Mouse (Mus musculus) forebrain, embryonic 16.5 days (tissue): Measurements from ENCODE around the gene Ttc41. TPM values are rescaled to one million over a fixed set of nuclear protein-coding genes. Genes with fewer than 3 reads are reported as not detected.
A peak's percentile ranks its signal among the peaks of the same experiment; 100 is the strongest.

Experiments used
- ATAC-seq: fragments of 200-750 bp; cut with Nextera tagmentation; 2 replicates; pipeline ENCODE4 v1.8.0; 2017; ENCODE audit warnings: mild to moderate bottlenecking, moderate library complexity
- H3K27ac ChIP-seq: fragments of 300-500 bp; sonication (generic); 2 replicates; pipeline ENCODE4 v1.5.1; 2014; ENCODE audit warnings: low read length, control low read depth
- H3K27me3 ChIP-seq: fragments of 300-500 bp; sonication (generic); replicated peaks from 2 replicates; pipeline ENCODE4 v1.6.1; 2014; ENCODE audit warnings: low read length; ENCODE audit not compliant: control insufficient read depth, insufficient read depth
- H3K36me3 ChIP-seq: fragments of 300-500 bp; sonication (generic); 2 replicates; pipeline ENCODE4 v1.6.1; 2014; ENCODE audit not compliant: control insufficient read depth, insufficient read depth
- H3K4me1 ChIP-seq: fragments of 300-500 bp; sonication (generic); replicated peaks from 2 replicates; pipeline ENCODE4 v1.6.1; 2014; ENCODE audit warnings: low read length; ENCODE audit not compliant: control insufficient read depth, insufficient read depth
- H3K4me2 ChIP-seq: fragments of 300-500 bp; sonication (generic); 2 replicates; pipeline ENCODE4 v1.6.1; 2014; ENCODE audit warnings: mild to moderate bottlenecking, low read length, control low read depth
- H3K4me3 ChIP-seq: fragments of 300-500 bp; sonication (generic); replicated peaks from 2 replicates; pipeline ENCODE4 v1.5.1; 2014; ENCODE audit warnings: mild to moderate bottlenecking, low read length, control low read depth
- H3K9ac ChIP-seq: fragments of 300-500 bp; sonication (generic); replicated peaks from 2 replicates; pipeline ENCODE4 v1.6.1; 2014; ENCODE audit warnings: low read depth, low read length, control low read depth
- H3K9me3 ChIP-seq: fragments of 300-500 bp; sonication (generic); 2 replicates; pipeline ENCODE4 v1.6.1; 2016; ENCODE audit warnings: low read length; ENCODE audit not compliant: control insufficient read depth
- WGBS: fragments of 180-500 bp; shearing (Covaris S2); extraction: QIAGEN DNeasy Blood & Tissue Kit; methylation state at CpG from one replicate; pipeline ENCODE4 v1.1.7; 2014; 5-methylcytosine and 5-hydroxymethylcytosine counted together
- polyA plus RNA-seq: library from polyadenylated mRNA; unstranded; fragments of >200 nt; fragmentation: Nextera tagmentation; extraction: Ambion mirVana; gene quantifications from 2 replicates; pipeline ENCODE4 v1.2.1, GENCODE M21; 2015

The Ttc41 gene
- polyA plus RNA-seq, 1 experiment from 2014 or later: 1.6 TPM

DNA sequence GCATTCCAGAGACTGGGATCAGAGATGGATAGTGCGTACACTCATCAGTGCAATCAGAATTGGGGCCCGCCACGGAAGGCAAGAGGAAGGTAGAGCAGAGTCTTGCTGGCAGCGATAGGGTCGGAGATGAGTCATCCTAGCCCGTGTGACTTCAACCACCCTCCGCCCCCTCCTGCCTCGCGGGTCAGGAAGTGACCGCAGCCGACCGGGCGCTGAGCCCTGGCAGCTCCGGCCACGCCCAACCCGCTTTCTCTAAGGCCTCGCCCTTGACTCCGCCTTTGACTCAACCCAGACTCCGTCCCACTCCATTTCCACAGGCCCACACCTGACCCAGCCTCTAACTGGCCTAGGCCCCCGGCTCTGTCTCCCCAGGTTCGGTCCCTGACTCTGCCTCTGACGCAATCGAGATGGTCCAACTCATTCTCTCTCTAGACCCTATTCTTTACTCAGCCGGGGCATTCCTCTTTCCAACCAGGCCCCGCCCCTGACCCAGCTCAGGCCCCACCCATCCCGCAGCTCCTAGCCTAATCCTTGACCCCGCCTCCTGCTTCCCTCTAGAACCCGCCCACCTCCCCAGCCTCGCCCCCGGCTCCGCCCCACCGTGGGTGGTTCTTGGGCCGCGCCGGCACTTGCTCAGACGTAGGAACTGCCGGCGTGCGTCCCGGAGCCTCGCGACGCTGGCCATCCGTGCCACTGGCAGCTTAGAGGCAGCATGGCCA, 72.9 kb downstream of the Ttc41 start, which contains the start of gene Nt5dc3:
Gene Nt5dc3 (plus strand): TSS at position 608 of the 719 bp plus-strand sequence.
- H3K36me3 ChIP-seq: no peaks in the 10 kb centered on the region
- peak within 1 kb of the TSS; percentile 68 for H3K4me3 ChIP-seq
- peak within 1 kb of the TSS; percentile 70 for H3K9ac ChIP-seq
- H3K4me1 ChIP-seq: peaks cover 29% of the 10 kb centered on the region
- under 1% methylated on average over 44 of the region's 44 CpGs for WGBS
- peak within 1 kb of the TSS; percentile 86 for H3K4me2 ChIP-seq
- no peaks in the 10 kb centered on the region for H3K27me3 ChIP-seq
- ATAC-seq: peak; percentile 96
- H3K9me3 ChIP-seq: no peaks in the 10 kb centered on the region
- H3K27ac ChIP-seq: peak within 1 kb of the TSS; percentile 17

DNA sequence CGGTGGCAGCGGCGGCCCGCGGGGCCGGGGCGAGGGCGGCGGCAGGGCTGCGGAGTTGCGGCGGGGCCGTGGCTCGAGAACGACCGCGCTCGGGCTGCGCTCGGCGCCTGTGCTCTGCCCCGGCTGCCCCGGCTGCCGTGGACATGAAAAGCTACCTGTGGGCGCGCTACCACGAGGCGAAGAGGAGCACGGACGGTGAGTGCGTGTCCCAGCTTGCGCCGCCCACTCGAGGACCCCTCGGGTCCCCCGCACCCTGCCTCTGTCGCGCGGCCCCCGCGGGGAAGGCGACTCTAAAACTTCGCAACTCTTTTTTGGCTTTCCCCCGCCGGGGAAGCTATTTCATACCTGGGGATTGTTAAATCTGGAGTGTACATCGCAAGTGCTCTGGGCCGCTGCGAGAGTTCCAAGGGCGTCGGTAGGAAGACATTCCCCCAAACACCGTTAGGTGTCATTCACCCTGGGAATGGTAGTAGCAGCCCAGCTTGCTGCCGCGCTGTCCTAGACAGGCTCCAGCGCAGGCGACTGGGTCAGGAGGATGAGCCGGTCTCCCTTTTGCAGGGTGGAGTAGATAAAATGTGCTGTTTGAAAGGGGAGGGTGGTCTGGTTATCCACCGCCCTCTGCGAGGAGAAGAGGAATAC, 73.6 kb downstream of the Ttc41 start:
- H3K27me3 ChIP-seq: no peaks in the 10 kb centered on the region
- peak overlapping the region; percentile 70 for H3K9ac ChIP-seq
- ATAC-seq: peak; percentile 51
- under 1% methylated on average over 57 of the region's 58 CpGs for WGBS
- H3K36me3 ChIP-seq: no peaks in the 10 kb centered on the region
- H3K4me2 ChIP-seq: peak overlapping the region; percentile 86
- H3K4me3 ChIP-seq: peak overlapping the region; percentile 68
- H3K4me1 ChIP-seq: peaks cover 29% of the 10 kb centered on the region
- H3K27ac ChIP-seq: peak overlapping the region; percentile 17
- no peaks in the 10 kb centered on the region for H3K9me3 ChIP-seq

DNA sequence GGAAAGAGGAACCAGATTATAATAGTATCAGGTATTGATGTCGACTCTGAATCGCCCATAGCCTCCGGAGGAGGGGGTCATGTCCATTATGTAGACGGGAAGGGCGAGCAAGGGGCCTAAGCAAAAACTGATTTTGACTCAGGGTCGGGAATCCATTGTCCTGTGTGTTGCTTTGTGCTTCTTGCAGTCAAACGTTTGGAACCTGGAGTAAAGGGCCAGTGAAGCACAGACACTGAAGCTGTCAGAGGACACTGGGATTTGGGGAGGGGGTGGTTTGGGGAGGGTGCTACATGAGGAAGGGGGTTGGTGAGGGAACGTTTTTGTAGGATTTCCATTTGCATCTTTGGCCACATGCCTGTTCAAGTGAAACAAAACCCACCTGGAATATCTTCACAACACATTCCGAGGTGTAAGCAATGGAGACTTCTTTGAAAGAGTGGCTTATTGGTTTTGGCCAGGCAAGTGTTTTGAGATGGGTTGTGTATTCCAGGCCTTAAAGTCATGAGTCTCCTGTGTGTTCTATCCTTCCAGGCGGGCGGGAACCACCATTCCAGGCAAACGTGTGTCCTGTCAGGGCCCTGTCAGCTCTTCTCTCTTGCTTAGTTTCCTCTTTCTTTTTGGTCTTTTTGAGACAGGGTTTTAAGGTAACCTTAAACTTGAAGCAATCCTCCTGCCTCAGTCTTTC, 74.3 kb downstream of the Ttc41 start:
- Histone ChIP-seq H3K36me3 (no peaks in the 10 kb centered on the region), H3K4me3 (peak overlapping the region; percentile 68), H3K9me3 (no peaks in the 10 kb centered on the region), H3K4me2 (peak overlapping the region; percentile 86), H3K4me1 (peaks cover 29% of the 10 kb centered on the region), H3K27ac (no peak overlapping the region; the same call in 1 of the 2 replicates), H3K27me3 (no peaks in the 10 kb centered on the region), H3K9ac (peak overlapping the region; percentile 70)
- 15% methylated on average over 12 of the region's 12 CpGs for WGBS
- no peak for ATAC-seq

GRCm38 (mm10) chr10:86781641-86782040, 76.0 kb downstream of the Ttc41 start:
- no peak overlapping the region for H3K4me3 ChIP-seq
- no peak overlapping the region for H3K9ac ChIP-seq
- H3K27ac ChIP-seq: no peak overlapping the region
- no peaks in the 10 kb centered on the region for H3K9me3 ChIP-seq
- no peak overlapping the region for H3K4me2 ChIP-seq
- no peak for ATAC-seq
- H3K27me3 ChIP-seq: no peaks in the 10 kb centered on the region
- H3K36me3 ChIP-seq: no peaks in the 10 kb centered on the region
- peaks cover 28% of the 10 kb centered on the region for H3K4me1 ChIP-seq
- WGBS: 27% methylated on average over 5 of the region's 5 CpGs

DNA sequence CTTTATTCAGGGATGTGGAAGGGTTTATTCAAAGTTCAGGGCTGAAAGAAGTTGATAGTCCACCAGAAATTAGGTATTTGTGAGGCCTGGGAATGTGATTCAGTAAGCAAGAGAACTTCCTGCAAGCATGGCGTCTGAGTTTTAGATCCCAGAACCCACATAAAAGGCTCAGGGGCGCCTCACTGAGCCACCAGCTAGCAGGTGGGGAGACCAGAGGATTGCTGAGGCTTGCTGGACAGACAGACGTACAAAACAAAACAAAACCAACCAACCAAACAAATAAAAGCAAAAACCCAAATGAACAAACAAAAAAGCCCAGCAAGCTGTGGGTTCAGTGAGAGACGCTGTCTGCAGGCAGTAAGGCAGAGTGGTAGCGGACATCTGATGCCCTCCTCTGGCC, 77.0 kb downstream of the Ttc41 start:
- Histone ChIP-seq H3K4me3 (no peak overlapping the region), H3K4me2 (no peak overlapping the region), H3K27ac (no peak overlapping the region), H3K36me3 (no peaks in the 10 kb centered on the region), H3K27me3 (no peaks in the 10 kb centered on the region), H3K4me1 (peaks cover 26% of the 10 kb centered on the region), H3K9ac (no peak overlapping the region), H3K9me3 (no peaks in the 10 kb centered on the region)
- WGBS: 38% methylated on average over 5 of the region's 5 CpGs
- no peak for ATAC-seq

DNA sequence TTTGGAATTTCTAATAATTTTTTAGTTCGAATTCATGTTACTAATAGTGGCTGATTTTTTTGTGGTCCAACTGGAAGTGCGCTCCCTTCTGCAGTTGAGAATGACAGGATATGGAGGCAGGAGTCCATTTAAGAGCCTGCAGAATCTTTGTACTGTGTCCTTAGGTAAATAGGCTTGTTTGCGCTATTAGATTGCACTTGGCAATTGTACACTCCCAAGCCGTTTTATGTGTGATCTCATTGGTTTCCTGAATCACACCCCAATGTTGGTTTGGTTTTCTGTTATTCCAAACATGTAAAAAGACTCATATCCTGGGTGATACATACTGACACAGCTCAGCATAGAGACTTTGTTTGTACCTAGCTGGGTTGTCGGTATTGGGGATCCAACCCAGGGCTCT, 78.0 kb downstream of the Ttc41 start:
- no peak overlapping the region for H3K4me2 ChIP-seq
- H3K27ac ChIP-seq: no peak overlapping the region
- H3K4me1 ChIP-seq: peaks cover 25% of the 10 kb centered on the region
- H3K4me3 ChIP-seq: no peak overlapping the region
- no peaks in the 10 kb centered on the region for H3K27me3 ChIP-seq
- no peaks in the 10 kb centered on the region for H3K36me3 ChIP-seq
- WGBS: 81% methylated on average over 5 of the region's 5 CpGs
- ATAC-seq: no peak
- H3K9ac ChIP-seq: no peak overlapping the region
- H3K9me3 ChIP-seq: no peaks in the 10 kb centered on the region

DNA sequence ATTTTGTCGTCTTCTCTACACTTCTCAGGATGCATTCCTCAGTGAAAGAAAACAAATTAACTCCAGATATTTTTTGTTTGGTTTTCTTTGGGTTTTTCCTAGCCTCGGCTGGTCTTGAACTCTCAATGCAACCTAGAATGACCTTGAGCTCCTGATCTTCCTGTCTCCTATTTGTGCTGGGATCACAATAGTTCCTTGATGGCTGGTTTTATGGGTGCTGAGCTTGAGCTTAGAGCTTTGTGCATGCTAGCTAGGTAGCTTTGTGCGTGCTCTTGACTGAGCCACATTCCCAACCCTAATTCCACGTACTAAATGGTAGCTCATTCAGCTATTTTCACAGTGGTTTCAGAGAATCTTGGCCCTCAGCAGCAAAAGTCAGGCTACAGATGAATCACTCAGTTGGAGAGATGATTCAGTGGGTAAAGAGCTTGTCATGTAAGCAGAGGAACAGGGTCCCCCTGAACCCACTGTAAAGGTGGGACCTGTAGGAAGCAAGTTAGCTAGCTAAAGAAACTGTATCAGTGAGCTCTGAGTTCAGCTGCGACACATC, 78.6 kb downstream of the Ttc41 start:
- no peaks in the 10 kb centered on the region for H3K36me3 ChIP-seq
- no peak overlapping the region for H3K27ac ChIP-seq
- no peaks in the 10 kb centered on the region for H3K27me3 ChIP-seq
- no peak overlapping the region for H3K4me2 ChIP-seq
- H3K9ac ChIP-seq: no peak overlapping the region
- H3K9me3 ChIP-seq: no peaks in the 10 kb centered on the region
- no peak for ATAC-seq
- no peak overlapping the region for H3K4me3 ChIP-seq
- H3K4me1 ChIP-seq: peaks cover 25% of the 10 kb centered on the region
- 86% methylated on average over 5 of the region's 5 CpGs for WGBS

GRCm38 (mm10) chr10:86785396-86785795, 79.8 kb downstream of the Ttc41 start:
- no peaks in the 10 kb centered on the region for H3K27me3 ChIP-seq
- no peak overlapping the region for H3K27ac ChIP-seq
- ATAC-seq: no peak
- H3K4me2 ChIP-seq: no peak overlapping the region
- no peak overlapping the region for H3K4me3 ChIP-seq
- no peaks in the 10 kb centered on the region for H3K9me3 ChIP-seq
- H3K36me3 ChIP-seq: no peaks in the 10 kb centered on the region
- 88% methylated on average over 2 of the region's 2 CpGs for WGBS
- peaks cover 17% of the 10 kb centered on the region for H3K4me1 ChIP-seq
- H3K9ac ChIP-seq: no peak overlapping the region

- Histone ChIP-seq H3K9ac (no peak overlapping the region), H3K36me3 (no peaks in the 10 kb centered on the region), H3K4me2 (no peak overlapping the region), H3K9me3 (no peaks in the 10 kb centered on the region), H3K27ac (no peak overlapping the region), H3K27me3 (no peaks in the 10 kb centered on the region), H3K4me1 (peaks cover 17% of the 10 kb centered on the region), H3K4me3 (no peak overlapping the region)
- WGBS: 93% methylated on average over 5 of the region's 5 CpGs
- ATAC-seq: no peak
Observed at GRCm38 (mm10) chr10:86786083-86786482, 80.5 kb downstream of the Ttc41 start.
